Mouse (Mus musculus): ENCODE data around the gene Atpif1. TPM values are rescaled to one million over a fixed set of nuclear protein-coding genes. Genes with fewer than 3 reads are reported as not detected.

Atpif1 gene
- polyA plus RNA-seq, 1 experiment from 2014 or later, result 996 TPM

- 71% methylated on average over 8 of the region's 8 CpGs for WGBS
- H3K4me1 ChIP-seq (ENCODE audit: control insufficient read depth, insufficient read depth, low read length), result peaks cover 7% of the 10 kb centered on the region; the same call in 1 of the 2 replicates
- H3K27ac ChIP-seq (replicated peaks; ENCODE audit: low read depth, low read length), result no peak overlapping the region
These were observed 15.4 kb downstream of the Atpif1 start for GRCm38 (mm10) chr4:132518066-132518465.

GRCm38 (mm10) chr4:132515369-132516155 lies 17.9 kb downstream of the Atpif1 start:
- Histone ChIP-seq H3K9ac (ENCODE audit: low read depth, low read length) (peak overlapping the region; percentile 58), H3K27ac (replicated peaks; ENCODE audit: low read depth, low read length) (peak overlapping the region; percentile 89), H3K4me1 (ENCODE audit: control insufficient read depth, insufficient read depth, low read length) (peaks cover 7% of the 10 kb centered on the region; the same call in 1 of the 2 replicates), H3K4me3 (ENCODE audit: low read depth, low read length) (peak overlapping the region; percentile 51), H3K36me3 (ENCODE audit: control insufficient read depth, insufficient read depth, low read length) (no peaks in the 10 kb centered on the region), H3K9me3 (ENCODE audit: control insufficient read depth, low read length) (no peaks in the 10 kb centered on the region), H3K4me2 (ENCODE audit: low read depth, low read length) (peak overlapping the region; percentile 96), H3K27me3 (replicated peaks; ENCODE audit: control insufficient read depth, insufficient read depth, low read length) (no peaks in the 10 kb centered on the region)
- 21% methylated on average over 20 of the region's 22 CpGs for WGBS
- ATAC-seq (ENCODE audit: low read depth), result peak; percentile 96
- DNase-seq (ENCODE audit: low spot score), result peak; percentile 100

More at GRCm38 (mm10) chr4:132518066-132518465, 15.4 kb downstream of the Atpif1 start:
- H3K9ac ChIP-seq (ENCODE audit: low read depth, low read length), result no peak overlapping the region
- no peaks in the 10 kb centered on the region for H3K27me3 ChIP-seq (replicated peaks; ENCODE audit: control insufficient read depth, insufficient read depth, low read length)
- H3K4me3 ChIP-seq (ENCODE audit: low read depth, low read length), result no peak overlapping the region
- H3K36me3 ChIP-seq (ENCODE audit: control insufficient read depth, insufficient read depth, low read length), result no peaks in the 10 kb centered on the region
- no peak for ATAC-seq (ENCODE audit: low read depth)
- H3K4me2 ChIP-seq (ENCODE audit: low read depth, low read length), result no peak overlapping the region
- DNase-seq (ENCODE audit: low spot score), result no peak
- no peaks in the 10 kb centered on the region for H3K9me3 ChIP-seq (ENCODE audit: control insufficient read depth, low read length)

DNA sequence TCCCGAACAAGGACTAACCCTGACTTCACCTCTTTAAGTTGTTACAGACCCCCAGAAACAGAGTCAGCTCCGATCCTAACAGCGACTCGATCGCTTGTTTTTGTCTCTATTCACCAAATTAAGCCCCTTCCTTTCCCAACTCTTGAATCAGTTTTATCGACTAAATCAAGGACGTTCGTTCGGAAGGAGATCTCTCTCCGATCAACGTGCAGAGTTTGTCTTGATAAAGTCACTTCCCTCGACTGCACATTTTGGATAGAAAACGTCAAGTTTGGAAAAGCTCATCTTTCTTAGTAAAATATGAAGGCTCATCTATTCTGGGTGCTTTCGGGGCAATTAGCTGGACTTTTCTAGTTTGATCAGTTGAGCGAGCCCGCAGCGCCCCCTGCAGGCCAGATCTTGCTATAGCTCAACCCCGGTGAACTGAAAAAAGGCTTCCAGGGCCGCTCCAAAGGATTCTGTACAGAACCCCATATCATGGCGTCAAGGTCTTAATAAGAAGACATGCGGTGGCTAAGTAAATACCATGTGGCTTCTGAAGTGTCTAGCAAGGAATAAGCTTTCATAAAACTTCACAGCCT lies 18.8 kb downstream of the Atpif1 start:
- peak; percentile 90 for DNase-seq (ENCODE audit: low spot score)
- 2% methylated on average over 21 of the region's 21 CpGs for WGBS
- Histone ChIP-seq H3K4me1 (ENCODE audit: control insufficient read depth, insufficient read depth, low read length) (peaks cover 7% of the 10 kb centered on the region; the same call in 1 of the 2 replicates), H3K9ac (ENCODE audit: low read depth, low read length) (peak overlapping the region; percentile 58), H3K9me3 (ENCODE audit: control insufficient read depth, low read length) (no peaks in the 10 kb centered on the region), H3K4me3 (ENCODE audit: low read depth, low read length) (peak overlapping the region; percentile 51), H3K4me2 (ENCODE audit: low read depth, low read length) (peak overlapping the region; percentile 96), H3K27me3 (replicated peaks; ENCODE audit: control insufficient read depth, insufficient read depth, low read length) (no peaks in the 10 kb centered on the region), H3K36me3 (ENCODE audit: control insufficient read depth, insufficient read depth, low read length) (no peaks in the 10 kb centered on the region), H3K27ac (replicated peaks; ENCODE audit: low read depth, low read length) (peak overlapping the region; percentile 89)
- peak; percentile 31; the same call in 1 of the 2 replicates for ATAC-seq (ENCODE audit: low read depth)

DNA sequence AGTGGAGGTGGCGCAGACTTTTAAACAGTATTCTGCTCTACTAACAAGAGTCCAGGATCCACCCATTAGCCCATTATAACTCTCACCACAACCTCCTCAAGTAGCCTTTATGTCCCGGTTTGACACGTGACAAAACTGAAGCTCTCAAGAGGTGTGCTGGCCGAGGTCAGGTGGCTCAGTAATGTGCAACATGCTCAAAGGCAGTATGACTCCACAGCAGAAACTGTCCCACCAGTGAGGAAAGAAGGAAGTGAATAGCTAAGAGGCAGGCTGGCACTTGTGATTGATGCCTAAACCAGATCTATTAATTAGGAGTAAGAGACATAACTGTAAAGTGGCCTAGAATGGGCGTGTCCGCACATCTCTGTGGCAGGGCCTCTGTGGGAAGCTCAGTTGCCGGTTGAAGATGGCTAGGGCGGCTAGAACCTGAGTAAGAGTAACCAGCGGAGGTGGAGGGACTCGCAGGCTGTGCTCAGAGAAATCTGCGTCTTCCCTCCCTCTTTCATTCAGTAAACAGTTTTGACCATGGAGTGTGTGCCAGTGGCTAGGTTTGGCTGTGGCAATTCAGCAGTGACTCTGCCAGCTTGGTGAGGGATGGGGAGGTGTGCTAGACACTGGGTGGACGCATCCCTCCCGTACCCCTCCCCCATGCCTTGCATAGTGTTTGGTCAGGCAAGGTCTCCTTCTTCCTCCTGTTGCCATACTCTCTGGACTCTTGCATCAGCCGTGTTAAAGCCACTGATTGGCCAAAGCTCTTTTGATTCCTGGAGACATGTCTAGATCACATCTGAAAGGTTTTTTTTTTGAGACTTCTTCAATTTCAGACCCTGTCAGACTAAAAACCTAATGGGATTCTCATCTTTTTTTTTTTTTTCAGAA lies 19.8 kb downstream of the Atpif1 start:
- Histone ChIP-seq H3K4me2 (ENCODE audit: low read depth, low read length) (peak overlapping the region; percentile 96), H3K27ac (replicated peaks; ENCODE audit: low read depth, low read length) (no peak overlapping the region), H3K36me3 (ENCODE audit: control insufficient read depth, insufficient read depth, low read length) (no peaks in the 10 kb centered on the region), H3K9ac (ENCODE audit: low read depth, low read length) (no peak overlapping the region), H3K4me3 (ENCODE audit: low read depth, low read length) (peak overlapping the region; percentile 51; the same call in 1 of the 2 replicates), H3K9me3 (ENCODE audit: control insufficient read depth, low read length) (no peaks in the 10 kb centered on the region), H3K27me3 (replicated peaks; ENCODE audit: control insufficient read depth, insufficient read depth, low read length) (no peaks in the 10 kb centered on the region), H3K4me1 (ENCODE audit: control insufficient read depth, insufficient read depth, low read length) (peaks cover 7% of the 10 kb centered on the region; the same call in 1 of the 2 replicates)
- ATAC-seq (ENCODE audit: low read depth) (no peak), DNase-seq (ENCODE audit: low spot score) (no peak)
- 32% methylated on average over 14 of the region's 14 CpGs for whole genome bisulfite sequencing

GRCm38 (mm10) chr4:132512080-132512479 lies 21.4 kb downstream of the Atpif1 start:
- Histone ChIP-seq H3K27me3 (replicated peaks; ENCODE audit: control insufficient read depth, insufficient read depth, low read length) (no peaks in the 10 kb centered on the region), H3K4me2 (ENCODE audit: low read depth, low read length) (no peak overlapping the region), H3K36me3 (ENCODE audit: control insufficient read depth, insufficient read depth, low read length) (no peaks in the 10 kb centered on the region), H3K27ac (replicated peaks; ENCODE audit: low read depth, low read length) (no peak overlapping the region), H3K9ac (ENCODE audit: low read depth, low read length) (no peak overlapping the region), H3K4me3 (ENCODE audit: low read depth, low read length) (no peak overlapping the region), H3K9me3 (ENCODE audit: control insufficient read depth, low read length) (no peaks in the 10 kb centered on the region), H3K4me1 (ENCODE audit: control insufficient read depth, insufficient read depth, low read length) (peaks cover 7% of the 10 kb centered on the region; the same call in 1 of the 2 replicates)
- ATAC-seq (ENCODE audit: low read depth) (no peak), DNase-seq (ENCODE audit: low spot score) (no peak)
- WGBS, result 75% methylated on average over 3 of the region's 3 CpGs

GRCm38 (mm10) chr4:132510352-132510798 lies 23.1 kb downstream of the Atpif1 start, which contains the start of gene Sesn2:
TSS of gene Sesn2 (minus strand) at chr4:132510501.
- H3K27me3 ChIP-seq (replicated peaks; ENCODE audit: control insufficient read depth, insufficient read depth, low read length), result no peaks in the 10 kb centered on the region
- peak within 1 kb of the TSS; percentile 74 for H3K27ac ChIP-seq (replicated peaks; ENCODE audit: low read depth, low read length)
- DNase-seq (ENCODE audit: low spot score) (peak; percentile 99), ATAC-seq (ENCODE audit: low read depth) (peak; percentile 90)
- H3K9me3 ChIP-seq (ENCODE audit: control insufficient read depth, low read length), result no peaks in the 10 kb centered on the region
- peak within 1 kb of the TSS; percentile 74 for H3K9ac ChIP-seq (ENCODE audit: low read depth, low read length)
- WGBS, result 0% methylated on average over 23 of the region's 32 CpGs
- peaks cover 7% of the 10 kb centered on the region; the same call in 1 of the 2 replicates for H3K4me1 ChIP-seq (ENCODE audit: control insufficient read depth, insufficient read depth, low read length)
- peak within 1 kb of the TSS; percentile 76 for H3K4me3 ChIP-seq (ENCODE audit: low read depth, low read length)
- no peaks in the 10 kb centered on the region for H3K36me3 ChIP-seq (ENCODE audit: control insufficient read depth, insufficient read depth, low read length)
- peak within 1 kb of the TSS; percentile 85 for H3K4me2 ChIP-seq (ENCODE audit: low read depth, low read length)

- Histone ChIP-seq H3K4me1 (ENCODE audit: control insufficient read depth, insufficient read depth, low read length) (peaks cover 7% of the 10 kb centered on the region; the same call in 1 of the 2 replicates), H3K4me2 (ENCODE audit: low read depth, low read length) (peak overlapping the region; percentile 85), H3K27ac (replicated peaks; ENCODE audit: low read depth, low read length) (peak overlapping the region; percentile 74), H3K4me3 (ENCODE audit: low read depth, low read length) (peak overlapping the region; percentile 76), H3K9ac (ENCODE audit: low read depth, low read length) (peak overlapping the region; percentile 74), H3K9me3 (ENCODE audit: control insufficient read depth, low read length) (no peaks in the 10 kb centered on the region), H3K27me3 (replicated peaks; ENCODE audit: control insufficient read depth, insufficient read depth, low read length) (no peaks in the 10 kb centered on the region), H3K36me3 (ENCODE audit: control insufficient read depth, insufficient read depth, low read length) (no peaks in the 10 kb centered on the region)
- under 1% methylated on average over 30 of the region's 52 CpGs for WGBS
- ATAC-seq (ENCODE audit: low read depth) (peak; percentile 77), DNase-seq (ENCODE audit: low spot score) (peak; percentile 95)
These were observed 23.7 kb downstream of the Atpif1 start for GRCm38 (mm10) chr4:132509621-132510296.
